ENCODE assay signal across 8 mouse cellular contexts in genomic region chr7:131370648-131371469, GRCm38 (mm10). TPM values are rescaled to one million over a fixed set of nuclear protein-coding genes. Genes with fewer than 3 reads are reported as not detected.
A peak's percentile ranks its signal among the peaks of the same experiment; 100 is the strongest.
DNase-seq lines count a peak whose midpoint lies in the region; ATAC-seq lines count a peak whose summit lies in the region.

Gene Pstk (plus strand): TSS chr7:131371141.

- peak; percentile 99 for ATAC-seq in erythroblast, adult 5-6 weeks (replicated peaks; ENCODE audit: low FRiP score, poor library complexity, severe bottlenecking)
- peak; percentile 98 for ATAC-seq in kidney, embryonic 15.5 days (replicated peaks; ENCODE audit: low FRiP score)
- peak; percentile 95 for ATAC-seq in monocyte, adult 5-6 weeks (replicated peaks; ENCODE audit: insufficient number of reproducible peaks, low FRiP score, low TSS enrichment, poor library complexity, severe bottlenecking)

- peak within 1 kb of the TSS; percentile 79 for H3K4me3 ChIP-seq in heart, embryonic 10.5 days
- peak within 1 kb of the TSS; percentile 80 for H3K4me3 ChIP-seq in kidney, embryonic 15.5 days (replicated peaks)

- H3K9me3 ChIP-seq in heart, embryonic 10.5 days, result no peaks in the 10 kb centered on the region
- no peaks in the 10 kb centered on the region for H3K9me3 ChIP-seq in kidney, embryonic 15.5 days (replicated peaks)

- H3K27ac ChIP-seq in heart, embryonic 10.5 days, result peak within 1 kb of the TSS; percentile 98
- peak within 1 kb of the TSS; percentile 99 for H3K27ac ChIP-seq in kidney, embryonic 15.5 days

- WGBS in heart, embryonic 10.5 days, result 3% methylated on average over 47 of the region's 47 CpGs
- 6% methylated on average over 46 of the region's 47 CpGs for WGBS in kidney, embryonic 15.5 days

- no peaks in the 10 kb centered on the region for H3K27me3 ChIP-seq in heart, embryonic 10.5 days (ENCODE audit: insufficient read depth, poor library complexity, severe bottlenecking)
- H3K27me3 ChIP-seq in kidney, embryonic 15.5 days, result 0 out of 2 replicates have a peak, but pooled peaks cover 6% of the 10 kb centered on the region

- peaks cover 8% of the 10 kb centered on the region for H3K4me1 ChIP-seq in heart, embryonic 10.5 days
- H3K4me1 ChIP-seq in kidney, embryonic 15.5 days, result peaks cover 7% of the 10 kb centered on the region; the same call in 1 of the 2 replicates

- peak within 1 kb of the TSS; percentile 93 for H3K9ac ChIP-seq in kidney, embryonic 15.5 days

- peak within 1 kb of the TSS; percentile 83 for H3K4me2 ChIP-seq in kidney, embryonic 15.5 days

- DNase-seq in B cell, adult 2 months, result peak; percentile 87 to 90
- DNase-seq in brain, adult 2 months (ENCODE audit: low read depth, low spot score), result peak; percentile 96
- peak; percentile 96 for DNase-seq in heart, embryonic 10.5 days (ENCODE audit: low spot score)
- peak; percentile 92 for DNase-seq in liver
- peak; percentile 86 to 94 for DNase-seq in spleen, postnatal 4 days (ENCODE audit: low spot score in 2 of 2)

- H3K36me3 ChIP-seq in heart, embryonic 10.5 days, result peaks cover 10% of the 10 kb centered on the region; the same call in 1 of the 2 replicates
- H3K36me3 ChIP-seq in kidney, embryonic 15.5 days, result peaks cover 15% of the 10 kb centered on the region

RNA-seq across cellular contexts. Expression of gene Pstk, which starts in this region (rescaled TPM):
- total RNA-seq in erythroblast, adult 5-6 weeks (2015; ENCODE audit: low replicate concordance), result 0.96 and 6.9 TPM in 2 replicates
- 0.51 and 4.2 TPM in 2 replicates for total RNA-seq in erythroblast, adult 5-6 weeks (2017; ENCODE audit: low replicate concordance)
- 90.8 and 92.4 TPM in 2 replicates for polyA plus RNA-seq in heart, embryonic 10.5 days (2016; fragmentation: Nextera tagmentation; extraction: Ambion mirVana)
- 62.6 and 63.0 TPM in 2 replicates for polyA plus RNA-seq in kidney, embryonic 15.5 days (2015; fragmentation: Nextera tagmentation; extraction: Ambion mirVana)
- total RNA-seq in monocyte, adult 5-6 weeks (2017), result 18.9 to 36.5 TPM (median 23.7 TPM) in 3 replicates

Comparison
In these comparisons a context has a peak if more than half of its experiments do, and no peak if none do; other contexts are left out.
1. Peak in every context shown above with its lines: DNase-seq, ATAC-seq, H3K4me3 ChIP-seq and H3K27ac ChIP-seq.